Mouse (Mus musculus) testis, postnatal 10 days (tissue): ENCODE results near the gene Hbq1b.
"Not testable (repeated sequence)": the region's sequence is repeated elsewhere in the genome, so short reads cannot be mapped to it uniquely, and the experiment has no call there.

ENCODE experiments used
- DNase-seq: peaks from one replicate; pipeline ENCODE4 v3.0.0; 2021; ENCODE audit warnings: low spot score

Gene Hbq1b

GRCm38 (mm10) chr11:32267964-32268363 lies 18.8 kb upstream of the Hbq1b start:
- no peak for DNase-seq

GRCm38 (mm10) chr11:32268952-32269351 lies 17.8 kb upstream of the Hbq1b start:
- DNase-seq, result no peak

- DNase-seq, result no peak
These were observed 15.6 kb upstream of the Hbq1b start for GRCm38 (mm10) chr11:32271178-32271577.

GRCm38 (mm10) chr11:32276347-32276746 lies 10.4 kb upstream of the Hbq1b start, which contains the start of gene Hba-x:
TSS of gene Hba-x (plus strand) at chr11:32276400.
- no peak for DNase-seq

DNA sequence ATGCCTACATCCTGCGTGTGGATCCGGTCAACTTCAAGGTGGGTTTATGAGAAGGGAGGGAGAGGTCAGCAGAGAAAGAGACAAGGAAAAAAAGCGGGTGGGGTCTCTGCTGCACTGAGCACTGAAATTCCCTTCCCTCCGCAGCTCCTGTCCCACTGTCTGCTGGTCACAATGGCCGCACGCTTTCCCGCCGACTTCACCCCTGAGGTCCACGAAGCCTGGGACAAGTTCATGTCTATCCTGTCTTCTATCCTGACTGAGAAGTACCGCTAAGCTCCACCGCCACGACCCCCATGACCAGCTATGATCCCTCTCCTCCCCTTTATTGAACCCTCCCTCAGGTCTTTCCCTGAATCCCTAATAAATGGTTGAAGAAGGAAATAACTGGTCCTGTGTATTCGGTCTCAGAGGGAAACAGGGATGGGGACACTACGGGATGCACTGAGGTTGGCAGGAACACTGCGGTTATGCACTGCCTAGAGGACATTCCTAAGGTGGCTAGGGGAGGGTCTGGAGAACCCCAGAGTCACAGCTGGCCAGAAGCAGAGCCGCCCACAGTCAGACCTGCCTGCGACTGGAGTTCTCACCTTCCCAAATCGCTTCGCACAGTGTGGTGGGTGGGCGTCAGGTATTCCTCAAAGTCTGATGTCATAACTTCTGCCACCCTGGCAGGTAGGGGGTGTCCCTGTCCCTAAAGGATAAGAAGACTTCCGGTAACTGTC lies 8.9 kb upstream of the Hbq1b start:
- no peak for DNase-seq

DNA sequence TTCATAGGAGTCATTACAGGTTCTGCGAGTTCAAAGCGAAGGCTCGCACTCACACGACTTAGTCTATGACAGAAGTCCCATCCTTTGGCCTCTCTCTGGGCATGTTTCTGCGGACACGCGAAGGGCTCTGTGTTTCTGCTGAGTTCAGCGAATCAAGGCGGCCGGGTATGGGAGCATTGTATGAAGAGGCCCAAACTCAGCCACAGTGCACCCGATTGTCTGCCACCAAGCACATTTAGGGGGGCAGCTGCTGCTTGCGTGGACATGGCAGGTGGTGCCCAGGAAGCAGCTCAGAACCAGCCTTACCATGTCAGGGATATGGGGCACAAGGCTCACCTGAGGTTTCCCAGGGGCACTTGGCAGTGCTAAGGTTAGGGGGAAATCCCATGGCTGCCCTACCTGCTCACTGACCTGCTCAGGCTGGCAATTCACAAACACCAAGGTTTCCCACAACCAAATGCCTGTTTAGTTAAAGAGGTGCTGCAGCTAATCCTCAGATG lies 8.3 kb upstream of the Hbq1b start:
- DNase-seq, result no peak

DNA sequence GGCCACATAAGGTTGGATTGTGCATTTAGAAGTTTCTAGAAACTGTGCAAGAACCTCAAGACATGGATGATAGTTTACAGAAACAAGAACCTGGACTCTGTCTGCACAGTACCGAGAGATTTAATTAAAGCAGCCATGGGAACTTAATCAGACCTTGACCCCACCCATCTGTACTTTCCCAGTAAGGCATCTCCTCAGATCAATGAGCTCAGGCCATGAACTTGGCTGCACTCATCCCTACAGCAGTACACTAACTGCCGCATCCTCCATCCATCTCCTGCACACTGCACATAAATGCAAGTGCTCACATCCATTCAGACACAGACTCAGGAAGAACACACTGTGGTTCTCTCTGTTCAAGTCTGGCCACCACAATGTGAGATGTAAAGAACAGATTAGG lies 6.1 kb upstream of the Hbq1b start:
- no peak for DNase-seq

GRCm38 (mm10) chr11:32281416-32282144 lies 5.2 kb upstream of the Hbq1b start:
- no peak for DNase-seq

GRCm38 (mm10) chr11:32283091-32283777 lies 3.5 kb upstream of the Hbq1b start, which contains the start of gene Hba-a1:
TSS of gene Hba-a1 (plus strand) at chr11:32283511.
- not testable (repeated sequence) for DNase-seq

DNA sequence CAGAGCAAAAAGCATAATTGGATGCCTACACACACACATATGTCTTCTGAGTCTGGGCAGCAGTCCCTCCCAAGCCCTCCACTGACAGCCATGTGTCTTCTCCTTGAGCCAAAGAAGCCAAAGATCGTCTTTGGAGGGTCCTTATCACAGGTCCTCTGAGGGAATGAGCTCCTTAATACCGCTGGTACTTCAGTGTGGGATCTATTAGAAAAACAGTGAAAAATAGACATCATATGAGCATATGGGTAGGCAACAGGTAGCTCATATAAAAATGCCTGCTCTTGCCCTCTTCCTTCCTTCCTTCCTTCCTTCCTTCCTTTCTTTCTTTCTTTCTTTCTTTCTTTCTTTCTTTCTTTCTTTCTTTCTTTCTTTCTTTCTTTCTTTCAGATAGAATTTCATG lies 2.2 kb upstream of the Hbq1b start:
- DNase-seq, result not testable (repeated sequence)

GRCm38 (mm10) chr11:32285031-32285775 lies 1.6 kb upstream of the Hbq1b start:
- no peak for DNase-seq

- not testable (repeated sequence) for DNase-seq
These were observed 878 bp upstream of the Hbq1b start for GRCm38 (mm10) chr11:32285887-32286286.

- no peak for DNase-seq
These were observed 694 bp downstream of the Hbq1b start for GRCm38 (mm10) chr11:32287493-32287825.

DNA sequence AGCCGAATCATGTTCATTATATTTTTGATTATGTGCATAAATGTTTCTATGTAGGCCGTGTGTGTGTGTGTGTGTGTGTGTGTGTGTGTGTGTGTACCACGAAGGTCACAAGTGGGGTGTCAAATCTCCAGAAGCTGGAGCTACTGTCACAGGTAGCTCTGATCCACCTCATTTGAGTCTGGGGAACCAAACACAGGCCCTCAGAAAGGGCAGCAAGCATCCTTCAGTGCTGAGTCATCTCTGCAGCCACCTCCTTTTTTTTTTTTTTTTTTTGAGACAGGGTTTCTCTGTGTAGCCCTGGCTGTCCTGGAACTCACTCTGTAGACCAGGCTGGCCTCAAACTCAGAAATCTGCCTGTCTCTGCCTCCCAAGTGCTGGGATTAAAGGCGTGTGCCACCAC lies 6.1 kb downstream of the Hbq1b start:
- DNase-seq, result not testable (repeated sequence)

- DNase-seq, result not testable (repeated sequence)
These were observed 6.7 kb downstream of the Hbq1b start for GRCm38 (mm10) chr11:32293479-32293878.

- not testable (repeated sequence) for DNase-seq
These were observed 9.4 kb downstream of the Hbq1b start, which contains the start of gene Hba-a2 for GRCm38 (mm10) chr11:32296203-32296602. TSS of gene Hba-a2 (plus strand) at chr11:32296489.

- DNase-seq, result not testable (repeated sequence)
These were observed 10.7 kb downstream of the Hbq1b start for GRCm38 (mm10) chr11:32297417-32297816.

- no peak for DNase-seq
These were observed 11.2 kb downstream of the Hbq1b start for GRCm38 (mm10) chr11:32297866-32298531.

GRCm38 (mm10) chr11:32298532-32298918 lies 11.8 kb downstream of the Hbq1b start:
- no peak for DNase-seq

DNA sequence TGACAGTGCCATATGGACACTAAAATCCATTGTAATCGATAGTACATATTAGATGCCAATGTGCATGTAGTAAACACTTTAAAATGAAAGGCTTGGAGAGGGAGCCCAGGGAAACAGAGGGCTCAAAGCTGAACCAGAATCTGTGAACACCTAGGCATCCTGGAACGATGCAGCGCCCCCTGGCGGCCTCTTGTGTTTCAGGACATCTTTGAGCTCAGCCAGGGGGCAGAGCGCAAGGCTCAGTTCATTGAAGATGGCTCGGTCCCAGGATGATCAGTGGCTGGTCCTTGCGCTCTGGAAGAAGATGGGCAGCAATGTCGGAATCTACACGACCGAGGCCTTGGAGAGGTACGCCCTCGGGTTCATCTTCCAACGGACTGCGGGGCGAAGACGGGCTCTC lies 13.1 kb downstream of the Hbq1b start, which contains the start of gene Hbq1a:
Gene Hbq1a, plus strand, starts transcription at position 205 of the 400 bp plus-strand sequence.
- peak; percentile 76 for DNase-seq
